Mouse (Mus musculus) lung, adult 2 months (tissue): ENCODE measurements around the gene Patz1. TPM values are rescaled to one million over a fixed set of nuclear protein-coding genes. Genes with fewer than 3 reads are reported as not detected.

ENCODE experiments used
- DNase-seq: peaks from one replicate; pipeline ENCODE4 v3.0.0; 2022
- H3K4me1 ChIP-seq: fragments of 200-500 bp; 2 replicates; pipeline ENCODE4 v1.6.1; 2011; ENCODE audit warnings: low read length; ENCODE audit not compliant: control insufficient read depth, insufficient read depth
- H3K4me3 ChIP-seq: fragments of 200-500 bp; replicated peaks from 2 replicates; pipeline ENCODE3; 2011; ENCODE audit warnings: low read depth, mild to moderate bottlenecking, control low read depth, low read length; ENCODE audit errors: extremely low read depth
- CTCF ChIP-seq: fragments of 200-500 bp; IDR thresholded peaks from 2 replicates; pipeline ENCODE4 v1.5.1; 2011; ENCODE audit warnings: mild to moderate bottlenecking, low read length, control low read depth; ENCODE audit not compliant: insufficient read depth
- POLR2A ChIP-seq: fragments of 200-500 bp; IDR thresholded peaks from 2 replicates; pipeline ENCODE4 v1.6.1; 2011; ENCODE audit warnings: low read depth, mild to moderate bottlenecking, control low read depth, low read length, borderline replicate concordance; ENCODE audit errors: extremely low read depth
- WGBS: fragments of 180-500 bp; shearing (Covaris S2); methylation state at CpG from one replicate; pipeline ENCODE4 v1.1.7; 2018; 5-methylcytosine and 5-hydroxymethylcytosine counted together
- polyA plus RNA-seq: library from polyadenylated mRNA; depleted of rRNA; stranded (reverse); fragments of >200 nt; gene quantifications from 2 replicates; pipeline ENCODE4 v1.2.3, GENCODE M21; 2012

Patz1 gene
- polyA plus RNA-seq, 1 experiment = 40.3 TPM

DNA sequence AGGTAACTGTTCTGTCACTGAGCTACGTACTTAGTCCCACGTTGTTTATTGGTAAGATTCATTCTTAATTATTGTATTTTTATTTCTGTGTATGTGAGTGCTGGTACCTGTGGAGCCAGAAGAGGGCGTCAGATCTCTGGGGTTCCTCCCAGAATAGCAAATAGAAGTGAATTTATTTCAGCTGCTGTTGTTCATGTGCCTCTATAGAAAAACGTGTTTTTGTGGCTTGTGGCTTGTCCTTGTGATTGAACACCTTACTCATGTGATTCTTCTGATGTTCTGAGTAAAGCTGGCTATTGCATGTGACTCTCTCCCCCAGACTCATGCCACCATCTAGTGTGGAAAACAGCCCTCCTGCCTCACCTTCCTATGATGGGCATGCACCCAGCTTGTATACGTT lies 39.6 kb downstream of the Patz1 start:
- DNase-seq = no peak
- no peak for TF ChIP-seq CTCF
- TF ChIP-seq POLR2A = no peak

DNA sequence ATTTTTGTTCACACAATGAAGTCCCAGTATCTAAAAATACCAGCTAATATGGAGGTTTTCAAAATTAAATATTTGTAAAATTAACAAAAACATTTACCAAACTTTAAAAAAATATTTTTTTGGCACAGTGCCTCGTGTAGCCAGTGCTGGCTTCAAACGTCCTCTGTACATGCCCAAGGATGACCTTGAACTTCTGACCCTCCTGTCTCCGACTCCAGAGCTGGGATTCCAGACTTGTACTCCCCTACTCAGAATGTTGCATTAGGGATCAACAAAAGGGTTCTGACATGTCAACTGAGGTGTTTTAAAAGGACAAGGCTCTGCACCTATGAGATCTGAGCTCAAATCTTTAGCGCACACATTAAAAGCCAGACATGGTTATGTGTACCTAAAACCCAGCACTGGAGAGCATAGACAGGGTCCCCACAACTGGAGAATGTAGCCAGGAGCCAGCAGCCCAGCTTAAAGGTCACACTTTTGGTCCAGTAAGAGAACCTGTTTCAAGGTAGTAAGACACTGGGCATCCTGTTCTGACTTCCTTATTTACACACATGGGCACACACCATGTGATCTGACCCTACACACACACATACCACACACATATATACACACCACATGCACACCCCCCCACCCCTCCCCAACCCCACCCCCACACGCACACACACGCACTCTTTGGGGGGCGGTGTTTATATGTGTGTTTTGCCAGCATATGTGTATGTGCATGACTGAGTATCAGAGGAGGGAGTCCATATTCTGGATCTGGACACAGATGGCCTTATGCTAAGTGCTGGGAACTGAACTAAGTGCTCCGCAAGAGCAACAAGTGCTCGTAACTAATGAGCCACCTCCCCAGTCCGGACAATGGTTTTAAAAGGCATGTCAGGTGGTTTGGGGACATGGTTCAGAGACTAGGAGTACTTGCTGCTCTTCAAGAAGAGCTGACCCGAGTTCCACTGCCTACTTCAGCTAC lies 40.4 kb downstream of the Patz1 start:
- DNase-seq = no peak
- H3K4me1 ChIP-seq = peaks cover 5% of the 10 kb centered on the region
- no peak overlapping the region for H3K4me3 ChIP-seq
- TF ChIP-seq CTCF (no peak), POLR2A (no peak)
- 64% methylated on average over 11 of the region's 11 CpGs for WGBS

More for the DNA sequence above, 39.6 kb downstream of the Patz1 start:
- 75% methylated on average over 5 of the region's 5 CpGs for WGBS
- Histone ChIP-seq H3K4me3 (no peak overlapping the region), H3K4me1 (peaks cover 5% of the 10 kb centered on the region; the same call in 1 of the 2 replicates)

- no peak for DNase-seq
- TF ChIP-seq CTCF = no peak
- no peak for TF ChIP-seq POLR2A
- Histone ChIP-seq H3K4me1 (peaks cover 12% of the 10 kb centered on the region), H3K4me3 (peak within 1 kb of the TSS; percentile 73)
Observed at GRCm38 (mm10) chr11:3329891-3330451, 41.3 kb downstream of the Patz1 start, which contains the start of gene Pik3ip1. TSS of gene Pik3ip1 (plus strand) at chr11:3330401.

DNA sequence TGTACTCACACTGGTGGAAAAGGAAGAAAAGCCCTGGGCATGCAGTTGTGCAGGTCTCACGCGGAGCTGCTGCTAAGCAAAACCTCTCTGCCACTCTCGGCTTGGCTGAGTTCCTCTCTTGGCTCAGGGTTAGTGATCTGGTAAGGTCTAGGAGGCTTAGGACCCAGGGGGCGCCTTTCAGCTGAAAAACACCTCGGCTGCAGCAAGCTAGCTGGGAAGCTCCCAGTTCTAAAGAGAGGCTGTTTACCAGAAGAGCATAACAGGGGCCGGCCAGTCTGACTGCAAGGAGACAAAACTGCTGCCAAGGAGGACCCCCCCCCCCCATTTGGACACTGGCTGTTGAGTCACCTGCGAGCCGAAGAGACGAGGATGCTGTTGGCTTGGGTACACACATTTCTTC lies 41.9 kb downstream of the Patz1 start:
- Histone ChIP-seq H3K4me1 (peaks cover 17% of the 10 kb centered on the region), H3K4me3 (peak overlapping the region; percentile 73)
- peak; percentile 65; the same call in 1 of the 2 replicates for TF ChIP-seq POLR2A
- peak; percentile 30; the same call in 1 of the 2 replicates for TF ChIP-seq CTCF
- peak; percentile 74 for DNase-seq
- 2% methylated on average over 9 of the region's 9 CpGs for WGBS

DNA sequence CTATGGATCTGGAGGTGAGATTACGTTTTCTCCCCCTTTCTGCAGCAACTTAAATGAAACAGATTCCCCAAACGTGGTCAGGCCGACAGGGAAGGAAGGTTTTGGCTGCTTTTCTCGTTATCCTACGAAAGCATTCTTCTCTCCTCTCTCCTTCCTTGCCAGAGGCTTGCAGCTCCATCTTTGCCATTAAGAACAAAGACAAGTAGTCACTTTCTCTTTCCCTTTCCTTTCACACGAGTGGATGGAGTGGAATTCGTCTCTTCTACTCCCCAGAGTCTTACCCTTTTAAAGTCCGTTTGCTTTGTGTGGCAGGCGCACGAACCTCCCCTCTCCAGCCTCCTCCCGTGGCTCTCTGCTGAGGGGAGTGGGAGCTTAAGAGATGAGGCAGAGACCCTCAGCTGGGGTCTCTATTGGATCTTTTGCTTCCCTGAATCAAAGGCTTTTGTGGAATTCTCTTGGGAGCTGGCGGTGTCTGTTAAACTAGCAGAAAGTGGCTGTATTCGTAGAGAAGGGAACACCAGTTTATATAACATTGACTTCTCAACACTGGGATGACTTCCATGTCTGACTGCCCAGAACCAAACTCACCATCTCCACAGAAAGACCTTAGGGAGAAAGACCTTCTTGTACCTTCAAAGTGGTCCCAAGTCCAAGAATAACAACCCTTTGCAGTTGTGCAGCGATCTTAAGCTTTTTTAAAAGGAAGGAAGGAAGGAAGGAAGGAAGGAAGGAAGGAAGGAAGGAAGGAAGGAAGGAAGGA lies 42.5 kb downstream of the Patz1 start:
- peak overlapping the region; percentile 73 for H3K4me3 ChIP-seq
- DNase-seq = peak; percentile 38
- WGBS = 4% methylated on average over 14 of the region's 14 CpGs
- TF ChIP-seq CTCF (no peak), POLR2A (no peak)
- peaks cover 23% of the 10 kb centered on the region for H3K4me1 ChIP-seq

DNA sequence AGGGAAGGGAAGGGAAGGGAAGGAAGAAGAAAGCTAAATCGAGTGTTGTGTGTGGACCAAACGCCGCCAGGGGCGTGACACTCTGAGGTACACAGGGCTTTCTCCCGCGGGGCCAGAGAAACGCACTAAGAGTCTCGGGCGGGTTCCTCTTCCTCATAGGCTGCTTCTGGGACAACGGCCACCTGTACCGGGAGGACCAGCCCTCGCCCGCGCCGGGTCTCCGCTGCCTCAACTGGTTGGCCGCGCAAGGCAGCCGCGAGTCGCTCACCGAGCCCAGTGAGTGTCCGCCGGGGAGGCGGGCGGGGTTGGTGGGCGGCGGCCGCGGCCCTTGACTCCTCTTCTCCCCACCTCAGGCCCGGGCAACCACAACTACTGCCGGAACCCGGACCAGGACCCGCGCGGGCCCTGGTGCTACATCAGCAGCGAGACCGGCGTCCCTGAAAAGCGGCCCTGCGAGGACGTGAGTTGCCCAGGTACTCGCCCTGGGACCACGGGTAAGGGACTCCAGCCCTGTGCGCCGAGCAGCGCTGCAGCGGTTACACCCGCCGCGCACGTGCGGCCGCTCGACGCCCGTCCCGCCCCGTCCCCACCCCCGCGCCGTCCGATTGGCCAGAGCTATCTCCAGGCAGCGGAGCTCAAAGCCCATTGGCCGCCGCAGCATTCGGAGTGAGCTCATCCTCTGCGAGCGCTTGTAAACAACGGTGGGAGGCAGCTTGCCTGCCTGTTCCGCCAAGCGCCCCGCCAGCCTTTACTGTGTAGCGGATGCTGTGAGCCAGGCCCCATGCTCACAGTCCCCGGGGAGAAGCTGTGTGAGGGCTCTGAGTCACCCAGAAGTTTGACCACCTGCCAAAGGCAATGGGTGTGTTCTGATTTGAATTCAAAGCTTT lies 43.3 kb downstream of the Patz1 start:
- TF ChIP-seq CTCF (no peak), POLR2A (peak; percentile 77; the same call in 1 of the 2 replicates)
- WGBS = under 1% methylated on average over 75 of the region's 75 CpGs
- peak; percentile 84 for DNase-seq
- H3K4me1 ChIP-seq = peaks cover 23% of the 10 kb centered on the region
- H3K4me3 ChIP-seq = peak overlapping the region; percentile 73

DNA sequence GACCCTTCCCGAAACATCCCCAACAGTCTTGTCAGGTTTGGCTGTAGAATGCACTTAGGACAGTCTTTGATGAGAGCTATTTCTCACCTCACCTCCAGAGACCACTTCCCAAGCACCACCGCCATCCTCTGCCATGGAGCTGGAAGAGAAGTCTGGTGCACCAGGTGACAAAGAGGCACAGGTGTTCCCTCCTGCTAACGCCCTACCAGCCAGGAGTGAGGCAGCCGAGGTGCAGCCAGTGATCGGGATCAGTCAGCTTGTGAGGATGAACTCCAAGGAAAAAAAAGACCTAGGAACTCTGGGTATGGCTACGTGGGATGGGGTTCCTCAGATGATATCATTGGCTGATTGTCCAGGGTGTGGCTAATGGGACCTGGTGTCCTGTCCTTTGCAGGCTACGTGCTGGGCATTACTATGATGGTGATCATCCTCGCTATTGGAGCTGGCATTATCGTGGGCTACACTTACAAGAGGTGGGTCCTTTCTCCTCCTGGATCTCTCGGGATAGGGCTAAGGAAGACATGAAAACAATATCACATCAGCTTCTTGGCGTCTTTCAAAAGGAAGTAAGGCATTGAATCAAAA lies 44.5 kb downstream of the Patz1 start:
- no peak for DNase-seq
- no peak for TF ChIP-seq POLR2A
- no peak for TF ChIP-seq CTCF
- Histone ChIP-seq H3K4me3 (no peak overlapping the region), H3K4me1 (peaks cover 30% of the 10 kb centered on the region)
- 91% methylated on average over 11 of the region's 11 CpGs for WGBS

DNA sequence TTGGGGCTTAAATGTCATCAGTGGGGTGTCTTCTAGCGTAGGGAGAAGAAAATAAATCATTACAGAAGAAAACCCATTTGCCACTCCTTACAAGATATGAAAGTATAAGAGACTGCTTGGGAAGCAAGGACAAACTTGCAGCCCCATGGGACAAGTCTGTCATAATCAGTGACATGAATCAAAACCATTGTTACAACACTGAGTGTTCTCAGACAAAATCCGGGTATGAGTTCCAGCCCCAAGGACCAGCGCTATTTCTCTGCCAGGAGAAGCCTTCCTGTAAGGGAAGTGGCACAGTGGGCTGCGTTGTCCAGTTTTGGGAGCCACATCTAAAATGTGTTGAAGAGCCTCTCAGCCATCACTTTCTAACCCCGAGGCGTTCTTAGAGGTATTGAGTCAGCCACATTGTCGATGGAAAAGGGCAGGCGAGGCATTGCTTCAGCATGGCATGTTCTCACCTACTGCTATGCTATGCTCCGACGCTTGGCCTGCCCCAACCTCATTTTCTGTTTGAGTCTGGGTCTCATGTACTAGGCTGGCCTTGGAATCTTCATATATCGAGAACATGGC lies 45.6 kb downstream of the Patz1 start:
- TF ChIP-seq POLR2A (no peak), CTCF (no peak)
- DNase-seq = no peak
- Histone ChIP-seq H3K4me3 (no peak overlapping the region), H3K4me1 (peaks cover 30% of the 10 kb centered on the region)
- WGBS = 79% methylated on average over 11 of the region's 11 CpGs
